17 mouse cellular contexts compared by ENCODE assay signal in genomic region chr8:107886516-107887253, GRCm38 (mm10). TPM values are rescaled to one million over a fixed set of nuclear protein-coding genes. Genes with fewer than 3 reads are reported as not detected.
DNase-seq lines count a peak whose midpoint lies in the region; ATAC-seq and TF ChIP-seq lines count a peak whose summit lies in the region.
"Had no signal": no experiment of that assay in that cellular context is flagged by ENCODE, and none has a peak within 500 bp of the region (broad histone marks: within the 10 kb centered on the region; RNA-seq: fewer than 3 reads in every experiment).

No protein-coding gene starts in this region.

- peaks cover 22% of the 10 kb centered on the region for H3K27me3 ChIP-seq in forebrain, embryonic 10.5 days (ENCODE audit: poor library complexity, severe bottlenecking)
- H3K27me3 ChIP-seq in forebrain, embryonic 14.5 days (replicated peaks; ENCODE audit: control insufficient read depth, insufficient read depth, low read length) = no peaks in the 10 kb centered on the region
- H3K27me3 ChIP-seq in intestine, embryonic 16.5 days (replicated peaks; ENCODE audit: control insufficient read depth, insufficient read depth, low read length) = no peaks in the 10 kb centered on the region
- no peaks in the 10 kb centered on the region for H3K27me3 ChIP-seq in intestine, postnatal 0 days (replicated peaks; ENCODE audit: control insufficient read depth, insufficient read depth, low read length)
- no peaks in the 10 kb centered on the region for H3K27me3 ChIP-seq in E14TG2a.4 (ENCODE audit: insufficient read depth, low read length)
- H3K27me3 ChIP-seq in embryonic facial prominence, embryonic 14.5 days (replicated peaks; ENCODE audit: control insufficient read depth, insufficient read depth, low read length) = no peaks in the 10 kb centered on the region
- H3K27me3 ChIP-seq: liver, embryonic 12.5 days had no signal

- H3K4me1 ChIP-seq in forebrain, embryonic 10.5 days = peaks cover 32% of the 10 kb centered on the region
- no peaks in the 10 kb centered on the region for H3K4me1 ChIP-seq in forebrain, embryonic 14.5 days (ENCODE audit: control insufficient read depth, insufficient read depth, low read length)
- no peaks in the 10 kb centered on the region for H3K4me1 ChIP-seq in intestine, embryonic 16.5 days (ENCODE audit: control insufficient read depth, insufficient read depth, low read length)
- H3K4me1 ChIP-seq in intestine, postnatal 0 days (replicated peaks; ENCODE audit: control insufficient read depth, insufficient read depth, low read length) = no peaks in the 10 kb centered on the region
- H3K4me1 ChIP-seq in E14TG2a.4 (replicated peaks; ENCODE audit: low read depth, low read length) = peaks cover 15% of the 10 kb centered on the region
- peaks cover 13% of the 10 kb centered on the region; the same call in 1 of the 2 replicates for H3K4me1 ChIP-seq in embryonic facial prominence, embryonic 14.5 days (ENCODE audit: control insufficient read depth, insufficient read depth, low read length)
- H3K4me1 ChIP-seq: liver, embryonic 12.5 days had no signal

- H3K36me3 ChIP-seq in forebrain, embryonic 10.5 days (replicated peaks) = no peaks in the 10 kb centered on the region
- H3K36me3 ChIP-seq in forebrain, embryonic 14.5 days (ENCODE audit: control insufficient read depth, insufficient read depth, low read length) = no peaks in the 10 kb centered on the region
- H3K36me3 ChIP-seq in intestine, embryonic 16.5 days (ENCODE audit: control insufficient read depth, insufficient read depth, low read length) = no peaks in the 10 kb centered on the region
- no peaks in the 10 kb centered on the region for H3K36me3 ChIP-seq in intestine, postnatal 0 days (ENCODE audit: control insufficient read depth, insufficient read depth)
- no peaks in the 10 kb centered on the region for H3K36me3 ChIP-seq in E14TG2a.4 (ENCODE audit: insufficient read depth, low read length)
- H3K36me3 ChIP-seq in embryonic facial prominence, embryonic 14.5 days (ENCODE audit: control insufficient read depth, insufficient read depth, low read length) = no peaks in the 10 kb centered on the region
- H3K36me3 ChIP-seq: liver, embryonic 12.5 days had no signal

- 0 out of 2 replicates have a peak, but pooled peaks cover 4% of the 10 kb centered on the region for H3K9me3 ChIP-seq in forebrain, embryonic 10.5 days
- H3K9me3 ChIP-seq in forebrain, embryonic 14.5 days (replicated peaks; ENCODE audit: control insufficient read depth, low read length) = no peaks in the 10 kb centered on the region
- no peaks in the 10 kb centered on the region for H3K9me3 ChIP-seq in intestine, embryonic 16.5 days (ENCODE audit: control insufficient read depth, low read length)
- H3K9me3 ChIP-seq in intestine, postnatal 0 days (ENCODE audit: control insufficient read depth) = no peaks in the 10 kb centered on the region
- no peaks in the 10 kb centered on the region for H3K9me3 ChIP-seq in E14TG2a.4 (ENCODE audit: low read length)
- H3K9me3 ChIP-seq in embryonic facial prominence, embryonic 14.5 days (ENCODE audit: control insufficient read depth, low read length) = no peaks in the 10 kb centered on the region
- H3K9me3 ChIP-seq: liver, embryonic 12.5 days had no signal

- H3K4me2 ChIP-seq in forebrain, embryonic 14.5 days (ENCODE audit: low read length) = no peak overlapping the region
- no peak overlapping the region for H3K4me2 ChIP-seq in intestine, embryonic 16.5 days (ENCODE audit: low read depth, low read length)
- no peak overlapping the region for H3K4me2 ChIP-seq in intestine, postnatal 0 days (replicated peaks; ENCODE audit: low read depth)
- peak overlapping the region; percentile 42 for H3K4me2 ChIP-seq in embryonic facial prominence, embryonic 14.5 days (ENCODE audit: low read depth, low read length)
- H3K4me2 ChIP-seq: liver, embryonic 12.5 days had no signal

- no peak overlapping the region for H3K9ac ChIP-seq in forebrain, embryonic 14.5 days (ENCODE audit: low read length)
- no peak overlapping the region for H3K9ac ChIP-seq in intestine, embryonic 16.5 days (ENCODE audit: low read depth, low read length)
- H3K9ac ChIP-seq in intestine, postnatal 0 days (ENCODE audit: low read depth, low read length) = no peak overlapping the region
- no peak overlapping the region for H3K9ac ChIP-seq in embryonic facial prominence, embryonic 14.5 days (ENCODE audit: low read depth, low read length)
- H3K9ac ChIP-seq: liver, embryonic 12.5 days had no signal

- no peak overlapping the region for H3K4me3 ChIP-seq in forebrain, embryonic 10.5 days
- H3K4me3 ChIP-seq in forebrain, embryonic 14.5 days (ENCODE audit: low read depth, low read length) = no peak overlapping the region
- H3K4me3 ChIP-seq in intestine, embryonic 16.5 days (ENCODE audit: low read length) = no peak overlapping the region
- no peak overlapping the region for H3K4me3 ChIP-seq in intestine, postnatal 0 days (ENCODE audit: low read depth, low read length)
- peak overlapping the region; percentile 64 for H3K4me3 ChIP-seq in E14TG2a.4 (replicated peaks; ENCODE audit: low read length)
- peak overlapping the region; percentile 12; the same call in 1 of the 2 replicates for H3K4me3 ChIP-seq in embryonic facial prominence, embryonic 14.5 days (ENCODE audit: low read depth, low read length)
- H3K4me3 ChIP-seq: liver, embryonic 12.5 days had no signal

- 0 out of 2 replicates have a peak overlapping the region, but pooled peaks have one; percentile 20 for H3K27ac ChIP-seq in forebrain, embryonic 10.5 days
- no peak overlapping the region for H3K27ac ChIP-seq in forebrain, embryonic 14.5 days (ENCODE audit: low read depth, low read length)
- peak overlapping the region; percentile 4; the same call in 1 of the 2 replicates for H3K27ac ChIP-seq in intestine, embryonic 16.5 days (ENCODE audit: low read length)
- no peak overlapping the region for H3K27ac ChIP-seq in intestine, postnatal 0 days (ENCODE audit: low read depth, low read length)
- peak overlapping the region; percentile 12; the same call in 1 of the 2 replicates for H3K27ac ChIP-seq in embryonic facial prominence, embryonic 14.5 days (replicated peaks; ENCODE audit: low read depth, low read length)
- H3K27ac ChIP-seq: liver, embryonic 12.5 days had no signal

- TF ChIP-seq CTCF in intestine, postnatal 0 days (IDR thresholded peaks at IDR 0.05; ENCODE audit: low read depth) = no peak
- TF ChIP-seq CTCF in E14TG2a.4 (conservative IDR thresholded peaks at IDR 0.05; ENCODE audit: low read length) = no peak

- no peak for ATAC-seq in forebrain, embryonic 14.5 days
- no peak for ATAC-seq in intestine, embryonic 16.5 days
- ATAC-seq in intestine, postnatal 0 days = no peak
- ATAC-seq in embryonic facial prominence, embryonic 14.5 days (ENCODE audit: low read depth) = no peak
- ATAC-seq: CD4-positive, CD25-positive, alpha-beta regulatory T cell, adult 4 months; liver, embryonic 12.5 days had no signal

- no peak for DNase-seq in forebrain, embryonic 10.5 days (ENCODE audit: extremely low spot score, low spot score)
- DNase-seq in forebrain, embryonic 14.5 days (ENCODE audit: low spot score) = no peak
- DNase-seq in embryonic facial prominence, embryonic 14.5 days (ENCODE audit: low spot score) = peak; percentile 58
- DNase-seq in kidney, postnatal 25 days = no peak
- DNase-seq in kidney, postnatal 10 days = no peak
- DNase-seq: adrenal gland, adult 8-10 months; cerebellum, adult 11 months; gastrocnemius, postnatal 36 days; kidney, adult 11 months; layer of hippocampus, adult 9-11 months; midbrain, embryonic 14.5 days; thymus, adult 18-20 months had no signal

- WGBS in forebrain, embryonic 10.5 days = 89% methylated on average over 19 of the region's 19 CpGs
- WGBS in forebrain, embryonic 14.5 days = 84% methylated on average over 19 of the region's 19 CpGs
- 75% methylated on average over 19 of the region's 19 CpGs for WGBS in intestine, embryonic 16.5 days
- 67% methylated on average over 19 of the region's 19 CpGs for WGBS in intestine, postnatal 0 days
- 58% methylated on average over 19 of the region's 19 CpGs for WGBS in embryonic facial prominence, embryonic 14.5 days

RNA-seq across cellular contexts. Expression of gene Zfhx3, which starts 55.8 kb away (rescaled TPM):
- polyA plus RNA-seq in forebrain, embryonic 10.5 days (2016; fragmentation: Nextera tagmentation; extraction: Ambion mirVana) = 10.0 and 11.4 TPM in 2 replicates
- polyA plus RNA-seq in forebrain, embryonic 14.5 days (2014; fragmentation: Nextera tagmentation; extraction: Ambion mirVana) = 11.7 and 15.4 TPM in 2 replicates
- polyA plus RNA-seq in intestine, embryonic 16.5 days (2015; fragmentation: Nextera tagmentation; extraction: Ambion mirVana) = 5.9 and 6.1 TPM in 2 replicates
- polyA plus RNA-seq in intestine, postnatal 0 days (2015; fragmentation: Nextera tagmentation; extraction: Ambion mirVana) = 2.4 and 3.3 TPM in 2 replicates
- 14.2 and 17.0 TPM in 2 replicates for polyA plus RNA-seq in embryonic facial prominence, embryonic 14.5 days (2014; fragmentation: Nextera tagmentation; extraction: Ambion mirVana)

Comparison
In these comparisons a context has a peak if more than half of its experiments do, and no peak if none do; other contexts are left out.
1. H3K27ac ChIP-seq: peak in forebrain, embryonic 10.5 days (single experiment), intestine, embryonic 16.5 days (single experiment) and embryonic facial prominence, embryonic 14.5 days (single experiment); none in forebrain, embryonic 14.5 days (single experiment) and intestine, postnatal 0 days (single experiment).
2. H3K4me3 ChIP-seq: peak in E14TG2a.4 (single experiment) and embryonic facial prominence, embryonic 14.5 days (single experiment); none in forebrain, embryonic 10.5 days (single experiment), forebrain, embryonic 14.5 days (single experiment), intestine, embryonic 16.5 days (single experiment) and intestine, postnatal 0 days (single experiment).